Mouse (Mus musculus) lung, postnatal 0 days (tissue): ENCODE measurements around the gene Pttg1ip. TPM values are rescaled to one million over a fixed set of nuclear protein-coding genes. Genes with fewer than 3 reads are reported as not detected.
A peak's percentile ranks its signal among the peaks of the same experiment; 100 is the strongest.

Source experiments
- ATAC-seq: fragments of 200-750 bp; cut with Nextera tagmentation; 2 replicates; pipeline ENCODE4 v1.8.0; 2017; ENCODE audit warnings: moderate library complexity
- DNase-seq: peaks from one replicate; pipeline ENCODE4 v3.0.0-alpha.2; 2016; ENCODE audit warnings: low spot score
- H3K27ac ChIP-seq: fragments of 300-500 bp; sonication (generic); 2 replicates; pipeline ENCODE4 v1.5.1; 2014; ENCODE audit warnings: antibody characterized with exemption, mild to moderate bottlenecking, low read length, mixed read lengths
- H3K27me3 ChIP-seq: fragments of 300-500 bp; sonication (generic); replicated peaks from 2 replicates; pipeline ENCODE4 v1.6.1; 2014; ENCODE audit warnings: low read length, mixed read lengths; ENCODE audit not compliant: insufficient read depth
- H3K36me3 ChIP-seq: fragments of 300-500 bp; sonication (generic); 2 replicates; pipeline ENCODE4 v1.6.1; 2014; ENCODE audit warnings: low read length, mixed read lengths; ENCODE audit not compliant: insufficient read depth
- H3K4me1 ChIP-seq: fragments of 300-500 bp; sonication (generic); 2 replicates; pipeline ENCODE4 v1.6.1; 2014; ENCODE audit warnings: antibody characterized with exemption, low read depth, low read length, mixed read lengths; ENCODE audit not compliant: insufficient read depth
- H3K4me2 ChIP-seq: fragments of 300-500 bp; sonication (generic); replicated peaks from 2 replicates; pipeline ENCODE4 v1.6.1; 2014; ENCODE audit warnings: low read depth, mild to moderate bottlenecking, low read length, moderate library complexity, mixed read lengths
- H3K4me3 ChIP-seq: fragments of 300-500 bp; sonication (generic); 2 replicates; pipeline ENCODE4 v1.5.1; 2014; ENCODE audit warnings: low read depth, low read length
- H3K9ac ChIP-seq: fragments of 300-500 bp; sonication (generic); replicated peaks from 2 replicates; pipeline ENCODE4 v1.6.1; 2014; ENCODE audit warnings: low read depth, mild to moderate bottlenecking
- H3K9me3 ChIP-seq: fragments of 300-500 bp; sonication (generic); 2 replicates; pipeline ENCODE4 v1.6.1; 2016; ENCODE audit warnings: low read length, mixed read lengths
- CTCF ChIP-seq: IDR thresholded peaks from 2 replicates; pipeline ENCODE4 v1.5.1; 2016; ENCODE audit warnings: antibody characterized with exemption, mild to moderate bottlenecking
- EP300 ChIP-seq: IDR thresholded peaks from 2 replicates; pipeline ENCODE4 v1.6.1; 2016; ENCODE audit warnings: antibody characterized with exemption, mild to moderate bottlenecking, control low read depth
- WGBS: fragments of 180-500 bp; shearing (Covaris S2); extraction: QIAGEN DNeasy Blood & Tissue Kit; methylation state at CpG from one replicate; pipeline ENCODE4 v1.1.7; 2014; 5-methylcytosine and 5-hydroxymethylcytosine counted together
- polyA plus RNA-seq: library from polyadenylated mRNA; unstranded; fragments of >200 nt; fragmentation: Nextera tagmentation; extraction: Ambion mirVana; gene quantifications from 2 replicates; pipeline ENCODE4 v1.2.1, GENCODE M21; 2015

Pttg1ip gene
- polyA plus RNA-seq, 1 experiment from 2014 or later = 207 TPM

- TF ChIP-seq CTCF (peak; percentile 48), EP300 (no peak)
- WGBS = 94% methylated on average over 6 of the region's 6 CpGs
- ATAC-seq = no peak
Observed at GRCm38 (mm10) chr10:77604111-77604510, 22.6 kb downstream of the Pttg1ip start.

GRCm38 (mm10) chr10:77604958-77605357 is 23.4 kb downstream of the Pttg1ip start:
- ATAC-seq = 0 out of 2 replicates have a peak, but pooled peaks have one; percentile 4

More at GRCm38 (mm10) chr10:77604111-77604510, 22.6 kb downstream of the Pttg1ip start:
- Histone ChIP-seq H3K36me3 (peaks cover 3% of the 10 kb centered on the region; the same call in 1 of the 2 replicates), H3K9ac (no peak overlapping the region), H3K27me3 (no peaks in the 10 kb centered on the region), H3K27ac (0 out of 2 replicates have a peak overlapping the region, but pooled peaks have one; percentile 99), H3K9me3 (no peaks in the 10 kb centered on the region), H3K4me2 (no peak overlapping the region), H3K4me1 (peaks cover 14% of the 10 kb centered on the region), H3K4me3 (no peak overlapping the region)
- DNase-seq = no peak

DNA sequence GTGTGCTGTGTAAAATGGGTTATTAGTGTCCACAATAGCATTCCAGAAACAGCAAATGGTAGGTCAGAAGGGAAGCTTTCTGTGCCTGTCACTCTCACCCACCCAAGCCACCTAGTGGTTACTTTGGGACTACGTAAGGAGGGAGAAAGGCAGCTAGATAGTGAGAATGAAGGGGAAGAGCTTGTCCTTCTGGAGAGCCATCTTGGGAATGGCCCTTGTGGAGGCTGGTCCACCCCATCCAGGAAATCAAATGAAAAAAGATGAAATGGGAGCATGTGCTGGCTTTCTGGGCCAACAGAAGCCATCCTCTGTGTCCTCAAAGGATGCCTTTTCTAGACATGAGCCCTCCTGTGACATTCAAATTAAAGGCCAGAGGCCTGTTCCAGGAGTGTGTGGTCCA is 23.8 kb downstream of the Pttg1ip start:
- Histone ChIP-seq H3K4me1 (peaks cover 14% of the 10 kb centered on the region), H3K4me3 (no peak overlapping the region; the same call in 1 of the 2 replicates), H3K27me3 (no peaks in the 10 kb centered on the region), H3K27ac (peak overlapping the region; percentile 99), H3K36me3 (no peaks in the 10 kb centered on the region; the same call in 1 of the 2 replicates), H3K9me3 (no peaks in the 10 kb centered on the region), H3K9ac (peak overlapping the region; percentile 69; the same call in 1 of the 2 replicates), H3K4me2 (peak overlapping the region; percentile 82)
- 10% methylated on average over 1 of the region's 1 CpGs for WGBS
- TF ChIP-seq EP300 (no peak), CTCF (peak; percentile 80)
- ATAC-seq (peak; percentile 35), DNase-seq (peak; percentile 84)

More at GRCm38 (mm10) chr10:77604958-77605357, 23.4 kb downstream of the Pttg1ip start:
- Histone ChIP-seq H3K27me3 (no peaks in the 10 kb centered on the region), H3K9ac (no peak overlapping the region), H3K4me1 (peaks cover 14% of the 10 kb centered on the region), H3K27ac (peak overlapping the region; percentile 99), H3K9me3 (no peaks in the 10 kb centered on the region), H3K4me2 (no peak overlapping the region), H3K36me3 (peaks cover 3% of the 10 kb centered on the region; the same call in 1 of the 2 replicates), H3K4me3 (no peak overlapping the region)
- 35% methylated on average over 5 of the region's 5 CpGs for WGBS
- TF ChIP-seq CTCF (no peak), EP300 (no peak)
- peak; percentile 63 for DNase-seq

GRCm38 (mm10) chr10:77605908-77606826 is 24.6 kb downstream of the Pttg1ip start, which contains the start of the genes Sumo3 and Gm49325:
Sumo3 (plus strand) TSS chr10:77606097.
Gm49325 (plus strand) TSS chr10:77606197.
- H3K4me2 ChIP-seq = peak within 1 kb of the TSS; percentile 82
- 0 out of 2 replicates have a peak, but pooled peaks cover 5% of the 10 kb centered on the region for H3K36me3 ChIP-seq
- H3K4me3 ChIP-seq = peak within 1 kb of the TSS; percentile 66
- no peaks in the 10 kb centered on the region for H3K27me3 ChIP-seq
- DNase-seq (peak; percentile 96), ATAC-seq (peak; percentile 94)
- no peaks in the 10 kb centered on the region for H3K9me3 ChIP-seq
- WGBS = 2% methylated on average over 86 of the region's 119 CpGs
- peak within 1 kb of the TSS; percentile 99 for H3K27ac ChIP-seq
- peak; percentile 1; the same call in 1 of the 2 replicates for TF ChIP-seq CTCF
- no peak for TF ChIP-seq EP300
- H3K9ac ChIP-seq = peak within 1 kb of the TSS; percentile 69
- H3K4me1 ChIP-seq = peaks cover 14% of the 10 kb centered on the region

GRCm38 (mm10) chr10:77606855-77607254 is 25.3 kb downstream of the Pttg1ip start:
- ATAC-seq = 0 out of 2 replicates have a peak, but pooled peaks have one; percentile 0
- H3K9ac ChIP-seq = peak overlapping the region; percentile 69
- 25% methylated on average over 7 of the region's 7 CpGs for WGBS

GRCm38 (mm10) chr10:77607441-77607840 is 25.9 kb downstream of the Pttg1ip start:
- Histone ChIP-seq H3K27me3 (no peaks in the 10 kb centered on the region), H3K36me3 (peaks cover 10% of the 10 kb centered on the region; the same call in 1 of the 2 replicates), H3K27ac (peak overlapping the region; percentile 99; the same call in 1 of the 2 replicates), H3K9ac (no peak overlapping the region), H3K4me3 (0 out of 2 replicates have a peak overlapping the region, but pooled peaks have one; percentile 66), H3K4me1 (peaks cover 14% of the 10 kb centered on the region), H3K9me3 (no peaks in the 10 kb centered on the region), H3K4me2 (peak overlapping the region; percentile 82; the same call in 1 of the 2 replicates)
- ATAC-seq (no peak), DNase-seq (no peak)
- WGBS = 47% methylated on average over 5 of the region's 5 CpGs
- TF ChIP-seq CTCF (no peak), EP300 (no peak)

More at GRCm38 (mm10) chr10:77606855-77607254, 25.3 kb downstream of the Pttg1ip start:
- Histone ChIP-seq H3K27ac (peak overlapping the region; percentile 99), H3K4me2 (peak overlapping the region; percentile 82), H3K9me3 (no peaks in the 10 kb centered on the region), H3K4me3 (peak overlapping the region; percentile 66), H3K27me3 (no peaks in the 10 kb centered on the region), H3K4me1 (peaks cover 14% of the 10 kb centered on the region), H3K36me3 (peaks cover 7% of the 10 kb centered on the region; the same call in 1 of the 2 replicates)
- TF ChIP-seq EP300 = no peak
- no peak; the same call in 1 of the 2 replicates for TF ChIP-seq CTCF
- peak; percentile 20 for DNase-seq
